Comparison of ENCODE assay signal across 18 mouse cellular contexts in genomic region chr10:3403416-3404137, GRCm38 (mm10). TPM values are rescaled to one million over a fixed set of nuclear protein-coding genes. Genes with fewer than 3 reads are reported as not detected.
DNase-seq lines count a peak whose midpoint lies in the region; ATAC-seq and TF ChIP-seq lines count a peak whose summit lies in the region.
"Had no signal": no experiment of that assay in that cellular context is flagged by ENCODE, and none has a peak within 500 bp of the region (broad histone marks: within the 10 kb centered on the region; RNA-seq: fewer than 3 reads in every experiment).

No protein-coding gene starts in this region.

- H3K27me3 ChIP-seq in forebrain, postnatal 0 days (ENCODE audit: insufficient read depth, low read length) = no peaks in the 10 kb centered on the region
- H3K27me3 ChIP-seq in forebrain, embryonic 16.5 days (replicated peaks; ENCODE audit: control insufficient read depth, insufficient read depth, low read length) = no peaks in the 10 kb centered on the region
- H3K27me3 ChIP-seq in kidney, adult 2 months (replicated peaks; ENCODE audit: control insufficient read depth, insufficient read depth, low read length) = no peaks in the 10 kb centered on the region
- H3K27me3 ChIP-seq in kidney, embryonic 16.5 days (ENCODE audit: insufficient read depth, low read length) = no peaks in the 10 kb centered on the region
- no peaks in the 10 kb centered on the region for H3K27me3 ChIP-seq in lung, embryonic 14.5 days (ENCODE audit: insufficient read depth, low read length)
- H3K27me3 ChIP-seq in midbrain, postnatal 0 days (ENCODE audit: insufficient read depth, low read length) = no peaks in the 10 kb centered on the region
- H3K27me3 ChIP-seq: forebrain, embryonic 13.5 days; limb, embryonic 15.5 days; neural tube, embryonic 15.5 days had no signal

- TF ChIP-seq CTCF in forebrain, postnatal 0 days (IDR thresholded peaks at IDR 0.05; ENCODE audit: low read depth) = no peak
- no peak for TF ChIP-seq CTCF in kidney, adult 2 months (conservative IDR thresholded peaks at IDR 0.05; ENCODE audit: insufficient read depth, insufficient read length, low read depth, low read length)
- no peak for TF ChIP-seq CTCF in lung, embryonic 14.5 days (IDR thresholded peaks at IDR 0.05; ENCODE audit: low read depth)
- TF ChIP-seq CTCF in midbrain, postnatal 0 days (IDR thresholded peaks at IDR 0.05) = no peak

- no peaks in the 10 kb centered on the region for H3K4me1 ChIP-seq in forebrain, postnatal 0 days (ENCODE audit: insufficient read depth)
- H3K4me1 ChIP-seq in forebrain, embryonic 16.5 days (replicated peaks; ENCODE audit: control insufficient read depth, insufficient read depth, low read length) = 0 out of 2 replicates have a peak, but pooled peaks cover under 1% of the 10 kb centered on the region
- no peaks in the 10 kb centered on the region for H3K4me1 ChIP-seq in kidney, adult 2 months (ENCODE audit: control insufficient read depth, insufficient read depth, low read length)
- no peaks in the 10 kb centered on the region; the same call in 1 of the 2 replicates for H3K4me1 ChIP-seq in kidney, embryonic 16.5 days (ENCODE audit: insufficient read depth, low read length)
- H3K4me1 ChIP-seq in lung, embryonic 14.5 days (ENCODE audit: insufficient read depth) = 0 out of 2 replicates have a peak, but pooled peaks cover 3% of the 10 kb centered on the region
- H3K4me1 ChIP-seq in midbrain, postnatal 0 days (ENCODE audit: insufficient read depth, low read length) = 0 out of 2 replicates have a peak, but pooled peaks cover under 1% of the 10 kb centered on the region
- H3K4me1 ChIP-seq: forebrain, embryonic 13.5 days; limb, embryonic 15.5 days had no signal

- TF ChIP-seq POLR2A in kidney, adult 2 months (IDR thresholded peaks at IDR 0.05; ENCODE audit: low read depth, low read length) = no peak

- WGBS in forebrain, postnatal 0 days = 64% methylated on average over 7 of the region's 7 CpGs
- WGBS in forebrain, embryonic 16.5 days = 72% methylated on average over 7 of the region's 7 CpGs
- 70% methylated on average over 7 of the region's 7 CpGs for WGBS in kidney, adult 2 months
- 61% methylated on average over 7 of the region's 7 CpGs for WGBS in kidney, embryonic 16.5 days
- WGBS in lung, embryonic 14.5 days = 54% methylated on average over 7 of the region's 7 CpGs
- 75% methylated on average over 7 of the region's 7 CpGs for WGBS in midbrain, postnatal 0 days

- H3K4me2 ChIP-seq in forebrain, postnatal 0 days (ENCODE audit: low read depth) = no peak overlapping the region
- no peak overlapping the region for H3K4me2 ChIP-seq in forebrain, embryonic 16.5 days (ENCODE audit: low read length)
- no peak overlapping the region for H3K4me2 ChIP-seq in kidney, embryonic 16.5 days (replicated peaks; ENCODE audit: low read depth, low read length)
- no peak overlapping the region for H3K4me2 ChIP-seq in lung, embryonic 14.5 days
- H3K4me2 ChIP-seq in midbrain, postnatal 0 days (ENCODE audit: low read depth, low read length, poor library complexity, severe bottlenecking) = no peak overlapping the region
- H3K4me2 ChIP-seq: forebrain, embryonic 13.5 days; limb, embryonic 15.5 days; midbrain, embryonic 11.5 days; neural tube, embryonic 15.5 days had no signal

- H3K27ac ChIP-seq in forebrain, postnatal 0 days (ENCODE audit: low read depth, low read length) = no peak overlapping the region
- H3K27ac ChIP-seq in forebrain, embryonic 16.5 days (ENCODE audit: low read length) = no peak overlapping the region
- H3K27ac ChIP-seq in kidney, adult 2 months (ENCODE audit: insufficient read depth, low read depth, low read length) = no peak overlapping the region
- no peak overlapping the region for H3K27ac ChIP-seq in kidney, embryonic 16.5 days (ENCODE audit: low read length)
- no peak overlapping the region for H3K27ac ChIP-seq in lung, embryonic 14.5 days (ENCODE audit: low read depth)
- no peak overlapping the region for H3K27ac ChIP-seq in midbrain, postnatal 0 days (ENCODE audit: low read depth, low read length)
- H3K27ac ChIP-seq: forebrain, embryonic 13.5 days; limb, embryonic 15.5 days; neural tube, embryonic 15.5 days had no signal

- 0 out of 2 replicates have a peak, but pooled peaks have one; percentile 27 for ATAC-seq in forebrain, postnatal 0 days
- no peak for ATAC-seq in forebrain, embryonic 16.5 days
- ATAC-seq in kidney, embryonic 16.5 days (ENCODE audit: low FRiP score, low TSS enrichment) = no peak
- peak; percentile 31; the same call in 1 of the 2 replicates for ATAC-seq in lung, embryonic 14.5 days (ENCODE audit: insufficient read depth)
- ATAC-seq in midbrain, postnatal 0 days (ENCODE audit: low FRiP score) = no peak
- ATAC-seq: forebrain, embryonic 13.5 days; hindbrain, embryonic 16.5 days had no signal

- no peak overlapping the region for H3K9ac ChIP-seq in forebrain, postnatal 0 days
- H3K9ac ChIP-seq in forebrain, embryonic 16.5 days (replicated peaks; ENCODE audit: low read depth, low read length) = no peak overlapping the region
- H3K9ac ChIP-seq in kidney, embryonic 16.5 days (replicated peaks; ENCODE audit: low read length) = no peak overlapping the region
- H3K9ac ChIP-seq in lung, embryonic 14.5 days = no peak overlapping the region
- no peak overlapping the region for H3K9ac ChIP-seq in midbrain, postnatal 0 days (replicated peaks; ENCODE audit: low read length, poor library complexity, severe bottlenecking)
- H3K9ac ChIP-seq: forebrain, embryonic 13.5 days; limb, embryonic 15.5 days; neural tube, embryonic 15.5 days had no signal

- H3K9me3 ChIP-seq in forebrain, postnatal 0 days (ENCODE audit: low read length) = no peaks in the 10 kb centered on the region
- no peaks in the 10 kb centered on the region for H3K9me3 ChIP-seq in forebrain, embryonic 16.5 days (ENCODE audit: control insufficient read depth, low read length)
- H3K9me3 ChIP-seq in kidney, embryonic 16.5 days (ENCODE audit: low read length) = no peaks in the 10 kb centered on the region
- H3K9me3 ChIP-seq in lung, embryonic 14.5 days (ENCODE audit: low read depth, low read length) = no peaks in the 10 kb centered on the region
- no peaks in the 10 kb centered on the region for H3K9me3 ChIP-seq in midbrain, postnatal 0 days (ENCODE audit: low read length)
- H3K9me3 ChIP-seq: forebrain, embryonic 13.5 days; limb, embryonic 15.5 days; neural tube, embryonic 15.5 days had no signal

- no peaks in the 10 kb centered on the region for H3K36me3 ChIP-seq in forebrain, postnatal 0 days (ENCODE audit: insufficient read depth)
- H3K36me3 ChIP-seq in forebrain, embryonic 16.5 days (ENCODE audit: control insufficient read depth, insufficient read depth) = no peaks in the 10 kb centered on the region
- no peaks in the 10 kb centered on the region for H3K36me3 ChIP-seq in kidney, adult 2 months (ENCODE audit: control insufficient read depth, insufficient read depth, low read length)
- H3K36me3 ChIP-seq in kidney, embryonic 16.5 days (ENCODE audit: insufficient read depth, low read length) = no peaks in the 10 kb centered on the region
- H3K36me3 ChIP-seq in lung, embryonic 14.5 days (ENCODE audit: insufficient read depth) = no peaks in the 10 kb centered on the region
- no peaks in the 10 kb centered on the region for H3K36me3 ChIP-seq in midbrain, postnatal 0 days (ENCODE audit: insufficient read depth, low read length)
- H3K36me3 ChIP-seq: limb, embryonic 15.5 days; neural tube, embryonic 15.5 days had no signal

- H3K4me3 ChIP-seq in forebrain, postnatal 0 days (ENCODE audit: low read depth, low read length) = no peak overlapping the region
- H3K4me3 ChIP-seq in forebrain, embryonic 16.5 days (replicated peaks; ENCODE audit: low read length) = no peak overlapping the region
- H3K4me3 ChIP-seq in kidney, adult 2 months (ENCODE audit: insufficient read depth, low read depth, low read length) = no peak overlapping the region
- H3K4me3 ChIP-seq in kidney, embryonic 16.5 days (ENCODE audit: low read length) = no peak overlapping the region
- H3K4me3 ChIP-seq in lung, embryonic 14.5 days (ENCODE audit: low read depth, low read length) = no peak overlapping the region
- no peak overlapping the region for H3K4me3 ChIP-seq in midbrain, postnatal 0 days (ENCODE audit: low read depth, low read length)
- H3K4me3 ChIP-seq: forebrain, embryonic 13.5 days; limb, embryonic 15.5 days; myocyte; neural tube, embryonic 15.5 days had no signal

- DNase-seq in forebrain, postnatal 0 days = no peak
- DNase-seq in kidney, adult 2 months = peak; percentile 34
- DNase-seq in lung, embryonic 14.5 days = peak; percentile 77
- no peak for DNase-seq in lung, adult 18-20 months
- DNase-seq in adrenal gland, postnatal 25 days = peak; percentile 28
- DNase-seq in midbrain, postnatal 0 days (ENCODE audit: low spot score) = no peak
- DNase-seq: cerebellum, adult 11 months; cerebellum, postnatal 36 days; heart, postnatal 10 days; thymus, postnatal 14 days had no signal

RNA-seq across cellular contexts. Expression of gene Ppp1r14c, which starts 37.7 kb away (rescaled TPM):
- total RNA-seq in forebrain, postnatal 0 days (2014; rRNA removed) = 81.4 and 85.8 TPM in 2 replicates
- 96.8 and 101 TPM in 2 replicates for polyA plus RNA-seq in forebrain, postnatal 0 days (2015; fragmentation: Nextera tagmentation; extraction: Ambion mirVana)
- polyA plus RNA-seq in forebrain, embryonic 16.5 days (2015; fragmentation: Nextera tagmentation; extraction: Ambion mirVana) = 56.5 and 64.0 TPM in 2 replicates
- polyA plus RNA-seq in kidney, adult 2 months (2012; rRNA removed) = 0.10 and 0.38 TPM in 2 replicates
- 6.2 and 8.0 TPM in 2 replicates for polyA plus RNA-seq in kidney, embryonic 16.5 days (2015; fragmentation: Nextera tagmentation; extraction: Ambion mirVana)
- polyA plus RNA-seq in lung, embryonic 14.5 days (2014; fragmentation: Nextera tagmentation; extraction: Ambion mirVana) = 36.9 and 45.0 TPM in 2 replicates
- 20.4 and 28.9 TPM in 2 replicates for total RNA-seq in adrenal gland, postnatal 25 days (2021)
- total RNA-seq in midbrain, postnatal 0 days (2014; rRNA removed) = 62.1 and 66.5 TPM in 2 replicates
- polyA plus RNA-seq in midbrain, postnatal 0 days (2015; fragmentation: Nextera tagmentation; extraction: Ambion mirVana) = 70.3 and 72.1 TPM in 2 replicates

Comparison
In these comparisons a context has a peak if more than half of its experiments do, and no peak if none do; other contexts are left out.
1. ATAC-seq: peak in forebrain, postnatal 0 days (single experiment) and lung, embryonic 14.5 days (single experiment); none in forebrain, embryonic 16.5 days (single experiment), kidney, embryonic 16.5 days (single experiment) and midbrain, postnatal 0 days (single experiment).
2. DNase-seq: peak in kidney, adult 2 months (single experiment), lung, embryonic 14.5 days (single experiment) and adrenal gland, postnatal 25 days (single experiment); none in forebrain, postnatal 0 days (single experiment), lung, adult 18-20 months (0 of 2) and midbrain, postnatal 0 days (single experiment).